Mouse (Mus musculus) neural tube, embryonic 12.5 days (tissue): ENCODE data around the gene Poldip3. TPM values are rescaled to one million over a fixed set of nuclear protein-coding genes. Genes with fewer than 3 reads are reported as not detected.
A peak's percentile ranks its signal among the peaks of the same experiment; 100 is the strongest.

Experiments used
- ATAC-seq: fragments of 200-750 bp; cut with Nextera tagmentation; 2 replicates; pipeline ENCODE4 v1.8.0; 2017; ENCODE audit warnings: low read depth, mild to moderate bottlenecking, moderate TSS enrichment, moderate library complexity; ENCODE audit not compliant: low FRiP score
- H3K27ac ChIP-seq: fragments of 300-500 bp; sonication (generic); 2 replicates; pipeline ENCODE4 v1.5.1; 2016
- H3K27me3 ChIP-seq: fragments of 300-500 bp; sonication (generic); replicated peaks from 2 replicates; pipeline ENCODE4 v1.6.1; 2016; ENCODE audit warnings: mild to moderate bottlenecking
- H3K36me3 ChIP-seq: fragments of 300-500 bp; sonication (generic); 2 replicates; pipeline ENCODE4 v1.6.1; 2016; ENCODE audit warnings: mild to moderate bottlenecking
- H3K4me1 ChIP-seq: fragments of 300-500 bp; sonication (generic); 2 replicates; pipeline ENCODE4 v1.6.1; 2016
- H3K4me2 ChIP-seq: fragments of 300-500 bp; sonication (generic); replicated peaks from 2 replicates; pipeline ENCODE4 v1.6.1; 2016; ENCODE audit warnings: mild to moderate bottlenecking
- H3K4me3 ChIP-seq: fragments of 300-500 bp; sonication (generic); 2 replicates; pipeline ENCODE4 v1.5.1; 2016
- H3K9ac ChIP-seq: fragments of 300-500 bp; sonication (generic); 2 replicates; pipeline ENCODE4 v1.6.1; 2016; ENCODE audit warnings: mild to moderate bottlenecking
- H3K9me3 ChIP-seq: fragments of 300-500 bp; sonication (generic); 2 replicates; pipeline ENCODE4 v1.6.1; 2016; ENCODE audit warnings: mild to moderate bottlenecking
- WGBS: fragments of 180-500 bp; shearing (Covaris S2); methylation state at CpG from one replicate; pipeline ENCODE4 v1.1.7; 2016; 5-methylcytosine and 5-hydroxymethylcytosine counted together
- polyA plus RNA-seq: library from polyadenylated mRNA; unstranded; fragments of >200 nt; fragmentation: Nextera tagmentation; extraction: Ambion mirVana; gene quantifications from 2 replicates; pipeline ENCODE4 v1.2.1, GENCODE M21; 2016

The Poldip3 gene
- polyA plus RNA-seq, 1 experiment from 2014 or later: 160 TPM

- 27% methylated on average over 10 of the region's 10 CpGs for WGBS
- peak overlapping the region; percentile 26; the same call in 1 of the 2 replicates for H3K9ac ChIP-seq
- peaks cover 61% of the 10 kb centered on the region for H3K36me3 ChIP-seq
- no peak overlapping the region for H3K4me2 ChIP-seq
- peaks cover 8% of the 10 kb centered on the region for H3K4me1 ChIP-seq
- H3K4me3 ChIP-seq: no peak overlapping the region
- H3K9me3 ChIP-seq: no peaks in the 10 kb centered on the region
- H3K27ac ChIP-seq: no peak overlapping the region
- no peak for ATAC-seq
- no peaks in the 10 kb centered on the region for H3K27me3 ChIP-seq
These were observed 12.0 kb upstream of the Poldip3 start for GRCm38 (mm10) chr15:83161062-83161748.

- Histone ChIP-seq H3K4me1 (peaks cover 8% of the 10 kb centered on the region), H3K9ac (no peak overlapping the region), H3K36me3 (peaks cover 61% of the 10 kb centered on the region), H3K4me3 (no peak overlapping the region), H3K9me3 (no peaks in the 10 kb centered on the region), H3K27me3 (no peaks in the 10 kb centered on the region), H3K4me2 (no peak overlapping the region), H3K27ac (no peak overlapping the region)
- ATAC-seq: no peak
- 94% methylated on average over 4 of the region's 4 CpGs for WGBS
These were observed 11.4 kb upstream of the Poldip3 start for GRCm38 (mm10) chr15:83160561-83160960.

GRCm38 (mm10) chr15:83159823-83160222 lies 10.6 kb upstream of the Poldip3 start:
- no peak overlapping the region for H3K9ac ChIP-seq
- no peaks in the 10 kb centered on the region for H3K27me3 ChIP-seq
- H3K4me3 ChIP-seq: no peak overlapping the region
- H3K27ac ChIP-seq: no peak overlapping the region
- 95% methylated on average over 9 of the region's 9 CpGs for WGBS
- no peak for ATAC-seq
- peaks cover 8% of the 10 kb centered on the region for H3K4me1 ChIP-seq
- H3K9me3 ChIP-seq: no peaks in the 10 kb centered on the region
- H3K36me3 ChIP-seq: peaks cover 57% of the 10 kb centered on the region
- no peak overlapping the region for H3K4me2 ChIP-seq

GRCm38 (mm10) chr15:83158587-83159160 lies 9.5 kb upstream of the Poldip3 start:
- peaks cover 8% of the 10 kb centered on the region for H3K4me1 ChIP-seq
- H3K27me3 ChIP-seq: no peaks in the 10 kb centered on the region
- 95% methylated on average over 7 of the region's 7 CpGs for WGBS
- H3K4me3 ChIP-seq: no peak overlapping the region
- H3K36me3 ChIP-seq: peaks cover 65% of the 10 kb centered on the region
- H3K9me3 ChIP-seq: no peaks in the 10 kb centered on the region
- H3K4me2 ChIP-seq: no peak overlapping the region
- no peak for ATAC-seq
- H3K27ac ChIP-seq: no peak overlapping the region
- H3K9ac ChIP-seq: no peak overlapping the region

GRCm38 (mm10) chr15:83157667-83158064 lies 8.5 kb upstream of the Poldip3 start:
- no peak for ATAC-seq
- H3K9ac ChIP-seq: no peak overlapping the region
- WGBS: 95% methylated on average over 6 of the region's 6 CpGs
- no peak overlapping the region for H3K4me3 ChIP-seq
- H3K4me1 ChIP-seq: peaks cover 8% of the 10 kb centered on the region
- H3K4me2 ChIP-seq: no peak overlapping the region
- H3K27ac ChIP-seq: no peak overlapping the region
- no peaks in the 10 kb centered on the region for H3K9me3 ChIP-seq
- H3K27me3 ChIP-seq: no peaks in the 10 kb centered on the region
- H3K36me3 ChIP-seq: peaks cover 62% of the 10 kb centered on the region

- peaks cover 57% of the 10 kb centered on the region for H3K36me3 ChIP-seq
- no peak overlapping the region for H3K27ac ChIP-seq
- H3K4me2 ChIP-seq: no peak overlapping the region
- H3K4me1 ChIP-seq: peaks cover 8% of the 10 kb centered on the region
- 85% methylated on average over 11 of the region's 11 CpGs for WGBS
- ATAC-seq: no peak
- no peaks in the 10 kb centered on the region for H3K27me3 ChIP-seq
- H3K9me3 ChIP-seq: no peaks in the 10 kb centered on the region
- no peak overlapping the region for H3K9ac ChIP-seq
- no peak overlapping the region for H3K4me3 ChIP-seq
These were observed 7.9 kb upstream of the Poldip3 start for GRCm38 (mm10) chr15:83156929-83157666.

- no peak overlapping the region for H3K27ac ChIP-seq
- no peaks in the 10 kb centered on the region for H3K9me3 ChIP-seq
- H3K9ac ChIP-seq: no peak overlapping the region
- no peak for ATAC-seq
- no peak overlapping the region for H3K4me3 ChIP-seq
- H3K27me3 ChIP-seq: no peaks in the 10 kb centered on the region
- 79% methylated on average over 6 of the region's 6 CpGs for WGBS
- H3K4me1 ChIP-seq: no peaks in the 10 kb centered on the region
- H3K36me3 ChIP-seq: peaks cover 48% of the 10 kb centered on the region
- no peak overlapping the region for H3K4me2 ChIP-seq
These were observed 6.7 kb upstream of the Poldip3 start for GRCm38 (mm10) chr15:83155672-83156419.

- no peak for ATAC-seq
- Histone ChIP-seq H3K27me3 (no peaks in the 10 kb centered on the region), H3K4me3 (no peak overlapping the region), H3K9ac (no peak overlapping the region), H3K9me3 (no peaks in the 10 kb centered on the region), H3K4me1 (no peaks in the 10 kb centered on the region), H3K27ac (no peak overlapping the region), H3K36me3 (peaks cover 34% of the 10 kb centered on the region), H3K4me2 (no peak overlapping the region)
- 93% methylated on average over 7 of the region's 7 CpGs for WGBS
These were observed 5.1 kb upstream of the Poldip3 start for GRCm38 (mm10) chr15:83154309-83154708.

GRCm38 (mm10) chr15:83150694-83151093 lies 1.5 kb upstream of the Poldip3 start:
- no peak for ATAC-seq
- peaks cover 29% of the 10 kb centered on the region for H3K36me3 ChIP-seq
- H3K4me2 ChIP-seq: no peak overlapping the region
- H3K27me3 ChIP-seq: no peaks in the 10 kb centered on the region
- no peaks in the 10 kb centered on the region for H3K9me3 ChIP-seq
- WGBS: 86% methylated on average over 4 of the region's 4 CpGs
- H3K4me1 ChIP-seq: peaks cover 12% of the 10 kb centered on the region
- H3K27ac ChIP-seq: no peak overlapping the region
- H3K4me3 ChIP-seq: no peak overlapping the region
- no peak overlapping the region for H3K9ac ChIP-seq

GRCm38 (mm10) chr15:83150073-83150442 lies 874 bp upstream of the Poldip3 start:
- no peak for ATAC-seq
- H3K4me2 ChIP-seq: peak overlapping the region; percentile 89
- H3K27me3 ChIP-seq: no peaks in the 10 kb centered on the region
- 0 out of 2 replicates have a peak overlapping the region, but pooled peaks have one; percentile 7 for H3K4me3 ChIP-seq
- no peak overlapping the region for H3K9ac ChIP-seq
- 33% methylated on average over 3 of the region's 3 CpGs for WGBS
- peak overlapping the region; percentile 64; the same call in 1 of the 2 replicates for H3K27ac ChIP-seq
- peaks cover 34% of the 10 kb centered on the region for H3K36me3 ChIP-seq
- peaks cover 12% of the 10 kb centered on the region for H3K4me1 ChIP-seq
- no peaks in the 10 kb centered on the region for H3K9me3 ChIP-seq

GRCm38 (mm10) chr15:83148801-83149195 lies 386 bp downstream of the Poldip3 start:
- peak overlapping the region; percentile 95 for H3K4me3 ChIP-seq
- H3K4me2 ChIP-seq: peak overlapping the region; percentile 89
- H3K9ac ChIP-seq: peak overlapping the region; percentile 95
- H3K36me3 ChIP-seq: peaks cover 34% of the 10 kb centered on the region
- peak; percentile 87 for ATAC-seq
- no peaks in the 10 kb centered on the region for H3K9me3 ChIP-seq
- H3K4me1 ChIP-seq: peaks cover 12% of the 10 kb centered on the region
- H3K27me3 ChIP-seq: no peaks in the 10 kb centered on the region
- under 1% methylated on average over 41 of the region's 41 CpGs for WGBS
- peak overlapping the region; percentile 93 for H3K27ac ChIP-seq

GRCm38 (mm10) chr15:83148395-83148794 lies 789 bp downstream of the Poldip3 start:
- Histone ChIP-seq H3K9ac (peak overlapping the region; percentile 95), H3K4me3 (peak overlapping the region; percentile 95), H3K27ac (peak overlapping the region; percentile 93), H3K36me3 (peaks cover 30% of the 10 kb centered on the region), H3K27me3 (no peaks in the 10 kb centered on the region), H3K4me1 (peaks cover 14% of the 10 kb centered on the region), H3K9me3 (no peaks in the 10 kb centered on the region), H3K4me2 (peak overlapping the region; percentile 89)
- no peak for ATAC-seq
- WGBS: 5% methylated on average over 21 of the region's 21 CpGs
